Mouse (Mus musculus) adrenal gland, postnatal 10 days (tissue): ENCODE data around the gene Atp5mpl. TPM values are rescaled to one million over a fixed set of nuclear protein-coding genes. Genes with fewer than 3 reads are reported as not detected.

Source experiments
- DNase-seq: peaks from one replicate; pipeline ENCODE4 v3.0.0; 2021; ENCODE audit warnings: mixed read lengths
- total RNA-seq, 2 experiments: library from RNA; stranded (reverse); gene quantifications; 2 replicates each; pipeline ENCODE4 v1.2.3; 2021

Atp5mpl gene
- total RNA-seq, 2 experiments from 2014 or later = 673 to 781 TPM

GRCm38 (mm10) chr12:111912802-111913201, 54.0 kb downstream of the Atp5mpl start:
- no peak for DNase-seq

GRCm38 (mm10) chr12:111911796-111912195, 55.0 kb downstream of the Atp5mpl start:
- no peak for DNase-seq

Other genes with a start within 250 kb of the Atp5mpl start
- gene Klc1, start 208.1 kb downstream of the Atp5mpl start, total RNA-seq = 100 to 1,000 TPM in 1 of 2 experiments, 10 to 100 TPM in 1; 94.0 to 133 TPM
- gene Xrcc3, start 153.1 kb downstream of the Atp5mpl start, total RNA-seq = 10 to 100 TPM; 21.4 to 25.7 TPM
- 10 to 100 TPM; 80.6 to 96.3 TPM for gene Zfyve21, start 152.8 kb downstream of the Atp5mpl start, total RNA-seq
- gene Ppp1r13b, start 58.9 kb downstream of the Atp5mpl start, total RNA-seq = 10 to 100 TPM; 20.4 to 21.8 TPM
- gene Tdrd9, start 4.6 kb upstream of the Atp5mpl start, total RNA-seq = under 1 TPM; 0.39 to 0.66 TPM
- gene Rd3l, start 14.3 kb upstream of the Atp5mpl start, total RNA-seq = not detected
- gene Aspg, start 139.7 kb upstream of the Atp5mpl start, total RNA-seq = 10 to 100 TPM; 24.1 to 26.0 TPM
- gene Kif26a, start 179.2 kb upstream of the Atp5mpl start, total RNA-seq = 10 to 100 TPM; 20.0 to 25.4 TPM